Mouse (Mus musculus): ENCODE data around the gene Mta3. TPM values are rescaled to one million over a fixed set of nuclear protein-coding genes. Genes with fewer than 3 reads are reported as not detected.

Gene Mta3
- polyA plus RNA-seq, 2 experiments, result 43.1 to 47.8 TPM

DNA sequence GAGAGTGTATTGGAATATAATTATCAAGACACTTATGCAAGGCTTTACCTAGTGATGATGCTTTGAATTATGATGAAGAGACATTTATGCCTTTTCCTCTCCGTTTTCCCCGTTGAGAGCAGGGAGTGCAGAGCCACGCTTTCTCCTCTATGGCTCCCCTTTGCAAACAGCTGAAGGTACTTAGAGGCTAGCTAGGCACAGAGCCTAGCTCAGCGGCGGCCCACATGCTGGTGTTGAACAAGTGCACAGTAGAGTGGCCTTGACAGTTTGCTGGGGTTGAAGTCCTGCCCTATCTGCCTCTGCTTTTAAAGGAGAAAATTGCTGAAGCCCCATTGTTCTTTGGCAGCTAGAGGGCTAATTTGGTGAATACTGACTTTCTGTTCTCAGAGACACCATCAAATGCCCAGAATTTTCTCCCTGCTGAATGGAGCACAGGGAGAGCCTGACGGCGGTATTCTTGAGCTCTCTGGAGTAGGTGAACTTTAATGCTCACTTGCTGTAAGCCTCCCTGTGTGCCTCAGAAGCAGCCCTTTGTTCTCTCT lies 34.2 kb downstream of the Mta3 start:
- WGBS, result 90% methylated on average over 7 of the region's 7 CpGs
- Histone ChIP-seq H3K4me3 (replicated peaks; ENCODE audit: low read length) (no peak overlapping the region), H3K27me3 (ENCODE audit: control insufficient read depth, insufficient read depth, low read length) (no peaks in the 10 kb centered on the region), H3K9me3 (ENCODE audit: control insufficient read depth, low read length) (peaks cover 4% of the 10 kb centered on the region), H3K4me1 (ENCODE audit: control insufficient read depth, insufficient read depth, low read length) (no peaks in the 10 kb centered on the region), H3K27ac (replicated peaks; ENCODE audit: low read depth, low read length) (no peak overlapping the region), H3K36me3 (ENCODE audit: control insufficient read depth, insufficient read depth, low read length) (peaks cover 37% of the 10 kb centered on the region), H3K4me2 (replicated peaks; ENCODE audit: low read depth, low read length, severe bottlenecking) (no peak overlapping the region), H3K9ac (ENCODE audit: low read depth, low read length, severe bottlenecking) (no peak overlapping the region)
- no peak for TF ChIP-seq POLR2A (IDR thresholded peaks at IDR 0.05; ENCODE audit: borderline replicate concordance, extremely low read depth, insufficient read depth, insufficient read length)
- DNase-seq (ENCODE audit: low spot score), result no peak
- no peak for ATAC-seq (ENCODE audit: low FRiP score, low read depth)

GRCm38 (mm10) chr17:83741243-83741642 lies 35.3 kb downstream of the Mta3 start:
- 86% methylated on average over 6 of the region's 6 CpGs for WGBS
- no peak for ATAC-seq (ENCODE audit: low FRiP score, low read depth)
- no peak overlapping the region for H3K27ac ChIP-seq (replicated peaks; ENCODE audit: low read depth, low read length)

GRCm38 (mm10) chr17:83744231-83744824 lies 38.4 kb downstream of the Mta3 start:
- WGBS, result 94% methylated on average over 11 of the region's 11 CpGs

More at GRCm38 (mm10) chr17:83741243-83741642, 35.3 kb downstream of the Mta3 start:
- H3K27me3 ChIP-seq (ENCODE audit: control insufficient read depth, insufficient read depth, low read length), result no peaks in the 10 kb centered on the region
- no peak overlapping the region for H3K9ac ChIP-seq (ENCODE audit: low read depth, low read length, severe bottlenecking)
- no peak for TF ChIP-seq POLR2A (IDR thresholded peaks at IDR 0.05; ENCODE audit: borderline replicate concordance, extremely low read depth, insufficient read depth, insufficient read length)
- H3K9me3 ChIP-seq (ENCODE audit: control insufficient read depth, low read length), result peaks cover 7% of the 10 kb centered on the region
- H3K4me2 ChIP-seq (replicated peaks; ENCODE audit: low read depth, low read length, severe bottlenecking), result no peak overlapping the region
- no peaks in the 10 kb centered on the region for H3K4me1 ChIP-seq (ENCODE audit: control insufficient read depth, insufficient read depth, low read length)
- no peak overlapping the region for H3K4me3 ChIP-seq (replicated peaks; ENCODE audit: low read length)
- no peak for DNase-seq (ENCODE audit: low spot score)
- peaks cover 41% of the 10 kb centered on the region for H3K36me3 ChIP-seq (ENCODE audit: control insufficient read depth, insufficient read depth, low read length)

DNA sequence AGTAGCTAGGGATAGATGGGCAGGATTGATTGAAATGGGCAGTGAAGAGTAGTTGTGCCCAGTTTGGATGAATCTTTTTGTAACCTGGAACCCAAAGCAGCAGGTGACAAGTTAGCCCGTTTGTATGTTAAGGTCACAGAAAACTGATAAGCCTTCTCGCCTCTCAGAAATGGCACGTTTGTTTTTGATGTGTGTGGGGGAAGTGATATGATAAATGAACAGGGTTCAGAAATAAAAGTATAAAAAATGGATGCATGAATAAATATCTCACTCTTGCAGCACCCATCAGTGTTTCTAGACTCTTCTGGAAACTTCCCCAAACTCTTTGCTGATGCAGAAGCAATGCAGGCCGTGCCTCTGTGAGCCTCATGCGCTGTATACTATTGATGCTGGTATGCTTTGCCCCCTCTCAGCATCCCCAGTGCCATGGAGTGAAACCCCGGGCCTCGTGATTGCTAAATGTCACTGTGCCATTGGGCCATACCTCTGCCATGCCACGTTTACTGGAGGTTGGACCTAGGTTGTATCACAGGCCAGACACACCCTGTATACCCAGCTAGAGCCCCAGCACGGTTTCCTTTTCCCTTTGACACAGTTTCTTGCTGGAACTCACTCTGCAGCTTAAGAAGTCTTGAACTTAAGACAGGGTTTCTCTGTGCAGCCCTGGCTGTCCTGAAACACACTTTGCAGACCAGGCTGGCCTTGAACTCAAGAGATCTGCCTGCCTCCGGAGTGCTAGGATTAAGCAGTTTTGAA lies 41.6 kb downstream of the Mta3 start:
- no peaks in the 10 kb centered on the region for H3K27me3 ChIP-seq (ENCODE audit: control insufficient read depth, insufficient read depth, low read length)
- no peaks in the 10 kb centered on the region for H3K4me1 ChIP-seq (ENCODE audit: control insufficient read depth, insufficient read depth, low read length)
- H3K9ac ChIP-seq (ENCODE audit: low read depth, low read length, severe bottlenecking), result no peak overlapping the region
- H3K9me3 ChIP-seq (ENCODE audit: control insufficient read depth, low read length), result peaks cover 7% of the 10 kb centered on the region
- no peak overlapping the region for H3K27ac ChIP-seq (replicated peaks; ENCODE audit: low read depth, low read length)
- DNase-seq (ENCODE audit: low spot score) (no peak), ATAC-seq (ENCODE audit: low FRiP score, low read depth) (no peak)
- 90% methylated on average over 10 of the region's 10 CpGs for WGBS
- peaks cover 14% of the 10 kb centered on the region for H3K36me3 ChIP-seq (ENCODE audit: control insufficient read depth, insufficient read depth, low read length)
- no peak overlapping the region for H3K4me3 ChIP-seq (replicated peaks; ENCODE audit: low read length)
- H3K4me2 ChIP-seq (replicated peaks; ENCODE audit: low read depth, low read length, severe bottlenecking), result no peak overlapping the region
- no peak for TF ChIP-seq POLR2A (IDR thresholded peaks at IDR 0.05; ENCODE audit: borderline replicate concordance, extremely low read depth, insufficient read depth, insufficient read length)

More at GRCm38 (mm10) chr17:83744231-83744824, 38.4 kb downstream of the Mta3 start:
- no peaks in the 10 kb centered on the region for H3K27me3 ChIP-seq (ENCODE audit: control insufficient read depth, insufficient read depth, low read length)
- no peak for TF ChIP-seq POLR2A (IDR thresholded peaks at IDR 0.05; ENCODE audit: borderline replicate concordance, extremely low read depth, insufficient read depth, insufficient read length)
- no peak overlapping the region for H3K9ac ChIP-seq (ENCODE audit: low read depth, low read length, severe bottlenecking)
- no peak overlapping the region for H3K4me2 ChIP-seq (replicated peaks; ENCODE audit: low read depth, low read length, severe bottlenecking)
- no peak overlapping the region for H3K27ac ChIP-seq (replicated peaks; ENCODE audit: low read depth, low read length)
- H3K4me1 ChIP-seq (ENCODE audit: control insufficient read depth, insufficient read depth, low read length), result no peaks in the 10 kb centered on the region
- DNase-seq (ENCODE audit: low spot score), result no peak
- H3K9me3 ChIP-seq (ENCODE audit: control insufficient read depth, low read length), result peaks cover 7% of the 10 kb centered on the region
- ATAC-seq (ENCODE audit: low FRiP score, low read depth), result no peak
- peaks cover 26% of the 10 kb centered on the region for H3K36me3 ChIP-seq (ENCODE audit: control insufficient read depth, insufficient read depth, low read length)
- no peak overlapping the region for H3K4me3 ChIP-seq (replicated peaks; ENCODE audit: low read length)

- H3K9ac ChIP-seq (ENCODE audit: low read depth, low read length, severe bottlenecking), result no peak overlapping the region
- no peak for ATAC-seq (ENCODE audit: low FRiP score, low read depth)
- H3K27ac ChIP-seq (replicated peaks; ENCODE audit: low read depth, low read length), result no peak overlapping the region
- H3K4me1 ChIP-seq (ENCODE audit: control insufficient read depth, insufficient read depth, low read length), result no peaks in the 10 kb centered on the region
- no peak for TF ChIP-seq POLR2A (IDR thresholded peaks at IDR 0.05; ENCODE audit: borderline replicate concordance, extremely low read depth, insufficient read depth, insufficient read length)
- DNase-seq (ENCODE audit: low spot score), result no peak
- no peak overlapping the region for H3K4me2 ChIP-seq (replicated peaks; ENCODE audit: low read depth, low read length, severe bottlenecking)
- no peaks in the 10 kb centered on the region for H3K27me3 ChIP-seq (ENCODE audit: control insufficient read depth, insufficient read depth, low read length)
- H3K9me3 ChIP-seq (ENCODE audit: control insufficient read depth, low read length), result peaks cover 1% of the 10 kb centered on the region
- WGBS, result 94% methylated on average over 5 of the region's 5 CpGs
- peaks cover 18% of the 10 kb centered on the region for H3K36me3 ChIP-seq (ENCODE audit: control insufficient read depth, insufficient read depth, low read length)
- no peak overlapping the region for H3K4me3 ChIP-seq (replicated peaks; ENCODE audit: low read length)
These were observed 44.4 kb downstream of the Mta3 start for GRCm38 (mm10) chr17:83750216-83750950.

All from limb, embryonic 14.5 days (tissue).